Mouse (Mus musculus): ENCODE measurements around the gene Kcnj16. TPM values are rescaled to one million over a fixed set of nuclear protein-coding genes. Genes with fewer than 3 reads are reported as not detected.

Gene Kcnj16
- polyA plus RNA-seq, 1 experiment = 3.3 TPM

DNA sequence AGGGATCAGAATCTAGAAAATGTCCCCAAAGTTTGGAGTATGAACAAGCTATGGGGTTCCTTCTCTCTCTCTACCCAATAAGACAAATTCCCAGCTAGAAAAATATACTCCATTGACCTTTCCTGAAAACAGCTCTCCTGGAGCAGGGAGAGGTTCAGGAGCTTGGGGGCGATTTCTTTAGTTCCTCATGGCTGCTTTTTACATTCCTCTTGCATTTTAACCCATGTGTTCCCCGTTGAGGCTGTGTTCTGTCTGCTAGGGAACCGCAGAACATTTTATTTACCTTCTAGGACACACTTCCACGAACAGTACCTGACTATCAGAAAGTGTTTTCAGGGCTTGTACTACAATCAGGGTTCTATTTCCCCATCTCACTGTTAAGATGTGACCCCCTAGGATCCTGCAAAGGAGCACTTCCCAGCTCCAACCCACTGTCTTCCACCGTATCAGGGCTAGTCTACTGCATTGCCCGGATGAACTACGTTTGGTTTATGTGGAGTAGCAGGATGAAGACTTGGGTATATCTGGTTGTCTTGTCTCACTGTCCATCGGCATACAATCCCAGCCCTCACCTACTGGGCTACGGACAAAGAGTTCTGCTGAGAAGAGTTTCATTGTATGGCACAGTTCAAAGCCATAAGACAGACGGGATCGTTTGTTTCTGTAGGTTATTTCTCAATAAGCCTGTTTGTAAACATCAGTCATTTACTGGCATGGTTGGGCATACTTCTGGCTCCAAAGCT, 643 bp upstream of the Kcnj16 start:
- H3K4me1 ChIP-seq (ENCODE audit: control insufficient read depth, insufficient read depth, insufficient read length) = peaks cover 9% of the 10 kb centered on the region; the same call in 1 of the 2 replicates
- H3K36me3 ChIP-seq (ENCODE audit: control insufficient read depth, insufficient read depth, low read length) = no peaks in the 10 kb centered on the region
- TF ChIP-seq POLR2A (IDR thresholded peaks at IDR 0.05; ENCODE audit: low read depth, low read length) (no peak), CTCF (IDR thresholded peaks at IDR 0.05; ENCODE audit: extremely low read depth, insufficient read depth, insufficient read length, insufficient replicate concordance) (no peak)
- 89% methylated on average over 11 of the region's 11 CpGs for WGBS
- no peak overlapping the region for H3K4me3 ChIP-seq (ENCODE audit: extremely low read depth, insufficient read depth, insufficient read length)
- H3K27me3 ChIP-seq (ENCODE audit: control insufficient read depth, insufficient read depth, low read length) = no peaks in the 10 kb centered on the region
- no peak for DNase-seq (ENCODE audit: low read depth in 1 of 2, low spot score in 2 of 2)
- H3K27ac ChIP-seq (ENCODE audit: insufficient read depth, low read length) = no peak overlapping the region

DNA sequence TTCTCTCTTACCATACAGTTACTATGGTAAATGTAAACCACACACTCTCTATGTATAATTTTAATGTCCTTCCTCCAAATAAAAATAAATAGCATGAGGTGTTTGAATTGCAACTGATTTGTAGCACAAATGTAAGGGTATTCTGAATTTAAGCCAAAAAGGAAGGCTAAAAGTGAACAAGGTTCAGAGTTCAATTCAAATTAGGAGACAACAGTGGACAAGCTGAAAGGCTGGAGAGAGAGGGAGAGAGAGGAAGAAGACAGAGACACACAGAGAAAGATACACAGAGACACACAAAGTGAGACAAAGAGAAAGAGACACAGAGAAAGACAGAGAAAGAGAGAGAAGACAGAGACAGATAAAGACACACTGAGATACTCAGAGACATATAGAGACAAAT, 1.1 kb downstream of the Kcnj16 start:
- H3K4me1 ChIP-seq (ENCODE audit: control insufficient read depth, insufficient read depth, insufficient read length) = peaks cover 4% of the 10 kb centered on the region; the same call in 1 of the 2 replicates
- H3K27me3 ChIP-seq (ENCODE audit: control insufficient read depth, insufficient read depth, low read length) = no peaks in the 10 kb centered on the region
- no peak overlapping the region for H3K27ac ChIP-seq (ENCODE audit: insufficient read depth, low read length)
- H3K36me3 ChIP-seq (ENCODE audit: control insufficient read depth, insufficient read depth, low read length) = no peaks in the 10 kb centered on the region
- DNase-seq (ENCODE audit: low read depth in 1 of 2, low spot score in 2 of 2) = no peak
- TF ChIP-seq POLR2A (IDR thresholded peaks at IDR 0.05; ENCODE audit: low read depth, low read length) (no peak), CTCF (IDR thresholded peaks at IDR 0.05; ENCODE audit: extremely low read depth, insufficient read depth, insufficient read length, insufficient replicate concordance) (no peak)
- H3K4me3 ChIP-seq (ENCODE audit: extremely low read depth, insufficient read depth, insufficient read length) = no peak overlapping the region

DNA sequence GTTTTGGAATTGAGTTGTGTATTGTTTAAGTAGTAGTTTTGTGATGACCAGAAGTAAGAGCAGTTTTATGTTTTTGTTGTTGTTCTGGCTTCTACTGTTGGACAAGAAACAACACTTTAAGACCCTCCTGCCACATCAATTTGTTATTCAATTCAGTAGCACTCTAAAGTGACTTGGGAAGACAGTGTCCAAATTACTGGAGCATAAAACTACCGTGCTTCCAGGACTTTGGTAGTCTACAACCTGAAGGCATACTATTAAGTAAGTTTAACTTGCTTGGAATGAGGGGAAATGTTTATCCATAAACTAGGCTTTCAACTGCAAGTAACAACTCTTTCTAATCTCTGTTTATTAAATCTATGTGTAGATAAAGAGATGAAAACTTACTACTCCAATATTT, 17.7 kb downstream of the Kcnj16 start:
- Histone ChIP-seq H3K27ac (ENCODE audit: insufficient read depth, low read length) (no peak overlapping the region), H3K4me1 (ENCODE audit: control insufficient read depth, insufficient read depth, insufficient read length) (no peaks in the 10 kb centered on the region), H3K27me3 (ENCODE audit: control insufficient read depth, insufficient read depth, low read length) (no peaks in the 10 kb centered on the region), H3K36me3 (ENCODE audit: control insufficient read depth, insufficient read depth, low read length) (no peaks in the 10 kb centered on the region), H3K4me3 (ENCODE audit: extremely low read depth, insufficient read depth, insufficient read length) (no peak overlapping the region)
- 88% methylated on average over 1 of the region's 1 CpGs for WGBS
- TF ChIP-seq CTCF (IDR thresholded peaks at IDR 0.05; ENCODE audit: extremely low read depth, insufficient read depth, insufficient read length, insufficient replicate concordance) = no peak
- no peak for TF ChIP-seq POLR2A (IDR thresholded peaks at IDR 0.05; ENCODE audit: low read depth, low read length)
- DNase-seq (ENCODE audit: low read depth in 1 of 2, low spot score in 2 of 2) = no peak

DNA sequence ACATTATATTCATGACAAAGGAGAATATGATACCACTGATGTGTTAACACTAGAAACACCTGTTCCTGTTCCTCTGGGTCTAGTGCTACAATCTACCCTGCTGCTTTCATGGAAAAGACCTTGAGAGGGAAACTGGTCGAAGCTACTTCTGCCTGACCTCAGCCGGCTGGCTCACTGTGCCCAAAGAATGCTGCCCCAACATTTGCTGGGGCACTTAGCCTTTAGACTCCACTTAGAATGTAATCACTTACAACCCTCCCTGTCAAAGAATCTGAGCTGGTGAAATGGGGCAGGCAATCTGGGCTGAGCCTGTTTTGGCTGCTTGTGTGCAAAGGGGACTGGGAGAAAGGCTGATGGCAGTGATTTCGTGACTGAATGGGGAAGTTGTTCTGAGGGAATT, 18.1 kb downstream of the Kcnj16 start:
- 60% methylated on average over 3 of the region's 3 CpGs for WGBS
- no peaks in the 10 kb centered on the region for H3K36me3 ChIP-seq (ENCODE audit: control insufficient read depth, insufficient read depth, low read length)
- no peaks in the 10 kb centered on the region for H3K4me1 ChIP-seq (ENCODE audit: control insufficient read depth, insufficient read depth, insufficient read length)
- TF ChIP-seq POLR2A (IDR thresholded peaks at IDR 0.05; ENCODE audit: low read depth, low read length) = no peak
- TF ChIP-seq CTCF (IDR thresholded peaks at IDR 0.05; ENCODE audit: extremely low read depth, insufficient read depth, insufficient read length, insufficient replicate concordance) = no peak
- DNase-seq (ENCODE audit: low read depth in 1 of 2, low spot score in 2 of 2) = no peak
- H3K27me3 ChIP-seq (ENCODE audit: control insufficient read depth, insufficient read depth, low read length) = no peaks in the 10 kb centered on the region
- H3K27ac ChIP-seq (ENCODE audit: insufficient read depth, low read length) = peak overlapping the region; percentile 57
- no peak overlapping the region for H3K4me3 ChIP-seq (ENCODE audit: extremely low read depth, insufficient read depth, insufficient read length)

DNA sequence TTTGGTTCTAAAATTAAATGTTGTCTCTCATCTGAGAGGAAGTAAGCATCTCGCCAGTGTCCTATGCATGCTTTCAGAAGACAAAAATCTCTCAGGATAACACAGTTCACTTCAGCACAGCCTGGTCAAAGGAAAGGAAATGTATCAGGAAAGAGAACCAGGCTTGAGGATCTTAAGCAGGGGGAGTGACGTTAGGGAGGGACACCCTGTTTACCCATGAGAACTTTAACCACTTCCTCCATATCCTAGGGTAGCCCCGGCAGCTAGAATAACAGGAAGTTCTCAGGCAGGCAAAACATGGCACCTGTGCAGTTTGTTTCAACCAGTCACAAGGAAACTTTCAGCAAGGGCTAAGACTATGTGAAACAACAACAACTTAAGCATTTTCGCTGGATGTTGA, 25.8 kb downstream of the Kcnj16 start:
- WGBS = 3% methylated on average over 4 of the region's 4 CpGs
- TF ChIP-seq CTCF (IDR thresholded peaks at IDR 0.05; ENCODE audit: extremely low read depth, insufficient read depth, insufficient read length, insufficient replicate concordance) = no peak
- no peak for TF ChIP-seq POLR2A (IDR thresholded peaks at IDR 0.05; ENCODE audit: low read depth, low read length)

DNA sequence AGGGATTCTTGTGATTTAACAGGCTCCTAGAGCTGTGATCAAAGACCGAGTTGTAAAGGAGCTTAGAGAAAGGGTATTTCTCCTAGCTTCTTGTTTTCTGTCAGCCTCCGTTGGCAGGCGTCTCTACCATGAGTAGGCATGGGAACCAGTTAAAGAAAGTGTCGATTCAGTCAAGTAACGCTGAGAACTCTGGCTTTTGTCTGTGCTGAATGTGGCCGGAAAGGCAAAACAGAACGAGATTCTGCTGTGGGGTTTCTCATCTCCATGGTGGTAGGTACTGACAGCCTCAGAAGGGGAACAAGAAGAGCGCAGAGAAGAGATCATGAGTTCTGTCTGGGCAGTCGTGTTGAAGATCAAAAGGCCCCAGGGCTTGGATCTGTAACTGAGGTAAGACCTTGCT, 29.4 kb downstream of the Kcnj16 start:
- TF ChIP-seq POLR2A (IDR thresholded peaks at IDR 0.05; ENCODE audit: low read depth, low read length) (no peak), CTCF (IDR thresholded peaks at IDR 0.05; ENCODE audit: extremely low read depth, insufficient read depth, insufficient read length, insufficient replicate concordance) (no peak)

More for the DNA sequence above, 25.8 kb downstream of the Kcnj16 start:
- peaks cover 12% of the 10 kb centered on the region for H3K4me1 ChIP-seq (ENCODE audit: control insufficient read depth, insufficient read depth, insufficient read length)
- peak; percentile 58 to 63 for DNase-seq (ENCODE audit: low read depth in 1 of 2, low spot score in 2 of 2)
- no peak overlapping the region for H3K4me3 ChIP-seq (ENCODE audit: extremely low read depth, insufficient read depth, insufficient read length)
- H3K27me3 ChIP-seq (ENCODE audit: control insufficient read depth, insufficient read depth, low read length) = no peaks in the 10 kb centered on the region
- peak overlapping the region; percentile 57 for H3K27ac ChIP-seq (ENCODE audit: insufficient read depth, low read length)
- H3K36me3 ChIP-seq (ENCODE audit: control insufficient read depth, insufficient read depth, low read length) = no peaks in the 10 kb centered on the region

DNA sequence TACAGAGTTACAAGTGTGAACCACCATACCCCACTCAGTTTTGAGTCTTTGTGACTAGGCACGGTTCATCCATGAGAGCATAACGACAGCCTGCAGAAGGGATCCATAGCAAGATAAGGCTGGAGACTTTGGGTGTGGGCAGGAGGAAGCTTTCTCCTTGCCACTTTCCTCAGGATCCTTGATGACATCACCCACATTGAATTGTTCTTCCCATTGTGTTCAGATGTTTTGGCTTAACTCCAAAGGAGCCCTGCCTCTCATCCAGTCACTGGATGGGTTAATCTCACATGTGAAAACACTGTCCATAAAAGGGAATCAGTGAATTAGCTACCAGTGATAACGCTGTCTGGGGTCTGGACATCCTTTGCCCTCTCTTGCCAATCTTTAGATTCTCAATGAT, 37.3 kb downstream of the Kcnj16 start:
- H3K27ac ChIP-seq (ENCODE audit: insufficient read depth, low read length) = no peak overlapping the region
- WGBS = 90% methylated on average over 3 of the region's 3 CpGs
- H3K4me1 ChIP-seq (ENCODE audit: control insufficient read depth, insufficient read depth, insufficient read length) = no peaks in the 10 kb centered on the region
- no peaks in the 10 kb centered on the region for H3K27me3 ChIP-seq (ENCODE audit: control insufficient read depth, insufficient read depth, low read length)
- DNase-seq (ENCODE audit: low read depth in 1 of 2, low spot score in 2 of 2) = no peak
- no peak overlapping the region for H3K4me3 ChIP-seq (ENCODE audit: extremely low read depth, insufficient read depth, insufficient read length)
- H3K36me3 ChIP-seq (ENCODE audit: control insufficient read depth, insufficient read depth, low read length) = no peaks in the 10 kb centered on the region
- TF ChIP-seq POLR2A (IDR thresholded peaks at IDR 0.05; ENCODE audit: low read depth, low read length) (no peak), CTCF (IDR thresholded peaks at IDR 0.05; ENCODE audit: extremely low read depth, insufficient read depth, insufficient read length, insufficient replicate concordance) (no peak)

More for the DNA sequence above, 29.4 kb downstream of the Kcnj16 start:
- no peaks in the 10 kb centered on the region for H3K27me3 ChIP-seq (ENCODE audit: control insufficient read depth, insufficient read depth, low read length)
- no peak overlapping the region for H3K4me3 ChIP-seq (ENCODE audit: extremely low read depth, insufficient read depth, insufficient read length)
- peaks cover 12% of the 10 kb centered on the region for H3K4me1 ChIP-seq (ENCODE audit: control insufficient read depth, insufficient read depth, insufficient read length)
- peak in 1 of 2 experiments; percentile 19 for DNase-seq (ENCODE audit: low read depth in 1 of 2, low spot score in 2 of 2)
- H3K27ac ChIP-seq (ENCODE audit: insufficient read depth, low read length) = peak overlapping the region; percentile 44
- 55% methylated on average over 9 of the region's 9 CpGs for WGBS
- no peaks in the 10 kb centered on the region for H3K36me3 ChIP-seq (ENCODE audit: control insufficient read depth, insufficient read depth, low read length)
